Mouse (Mus musculus): ENCODE measurements around the gene Ercc8. TPM values are rescaled to one million over a fixed set of nuclear protein-coding genes. Genes with fewer than 3 reads are reported as not detected.

Ercc8 gene
- total and polyA plus RNA-seq, 3 experiments = 15.9 to 22.2 TPM; not detected in 1

DNA sequence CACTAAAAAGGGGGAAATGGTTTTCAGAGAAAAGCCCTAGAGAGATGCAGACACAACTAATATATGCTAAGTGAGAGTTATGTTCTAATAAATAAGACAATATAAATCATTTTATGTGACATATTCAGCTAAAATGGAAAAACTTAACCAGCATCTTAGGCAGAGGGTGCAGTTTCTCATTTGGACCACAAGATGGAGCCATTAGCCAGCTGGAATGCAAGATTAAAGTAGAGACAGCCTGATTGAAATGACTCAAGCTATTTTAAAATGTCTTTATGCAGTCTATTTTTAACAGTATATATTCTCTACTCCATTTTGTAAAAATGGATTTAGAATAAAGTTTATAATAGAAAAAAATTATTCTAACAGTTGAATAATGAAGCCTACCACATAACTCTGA, 6.7 kb upstream of the Ercc8 start:
- no peak overlapping the region for H3K4me3 ChIP-seq (ENCODE audit: control insufficient read depth in 1 of 2, insufficient read depth in 1 of 2, low read depth in 2 of 2, low read length in 2 of 2)
- TF ChIP-seq NRF1 (IDR thresholded peaks at IDR 0.05; ENCODE audit: insufficient read depth, low read depth, low read length, poor library complexity, severe bottlenecking) (no peak), CTCF (IDR thresholded peaks at IDR 0.05 in 2 of 3, conservative IDR thresholded peaks at IDR 0.05 in 1 of 3; ENCODE audit: control insufficient read depth in 1 of 3, insufficient read depth in 1 of 3, low read depth in 2 of 3, low read length in 3 of 3, poor library complexity in 1 of 3, severe bottlenecking in 1 of 3) (peak; percentile 67 to 94 (median 90)), ZMIZ1 (IDR thresholded peaks at IDR 0.05; ENCODE audit: low read depth, low read length) (no peak), UBTF (IDR thresholded peaks at IDR 0.05; ENCODE audit: borderline replicate concordance, insufficient read depth, low read depth, low read length) (no peak), E2F4 (IDR thresholded peaks at IDR 0.05; ENCODE audit: borderline replicate concordance, low read depth, low read length) (no peak), MAFK (IDR thresholded peaks at IDR 0.05; ENCODE audit: borderline replicate concordance, low read depth, low read length) (no peak), SMC3 (IDR thresholded peaks at IDR 0.05; ENCODE audit: low read depth, low read length) (peak; percentile 76), MXI1 (IDR thresholded peaks at IDR 0.05; ENCODE audit: low read depth, low read length) (no peak), TCF12 (IDR thresholded peaks at IDR 0.05; ENCODE audit: low read depth, low read length) (no peak), BHLHE40 (IDR thresholded peaks at IDR 0.05; ENCODE audit: borderline replicate concordance, low read depth, low read length) (no peak), SIN3A (IDR thresholded peaks at IDR 0.05; ENCODE audit: low read length) (no peak), GABPA (IDR thresholded peaks at IDR 0.05; ENCODE audit: low read depth, low read length) (no peak), ZC3H11A (IDR thresholded peaks at IDR 0.05; ENCODE audit: low read depth, low read length) (peak; percentile 60), ZKSCAN1 (IDR thresholded peaks at IDR 0.05; ENCODE audit: low read depth, low read length) (no peak), NELFE (IDR thresholded peaks at IDR 0.05; ENCODE audit: low read depth, low read length) (no peak), ZNF384 (IDR thresholded peaks at IDR 0.05; ENCODE audit: low read depth, low read length) (no peak), CHD2 (IDR thresholded peaks at IDR 0.05; ENCODE audit: low read length) (no peak), TAL1 (IDR thresholded peaks at IDR 0.05; ENCODE audit: low read length) (no peak), JUND (IDR thresholded peaks at IDR 0.05; ENCODE audit: low read depth, low read length) (no peak), RAD21 (IDR thresholded peaks at IDR 0.05; ENCODE audit: low read depth, low read length) (peak; percentile 85), HCFC1 (IDR thresholded peaks at IDR 0.05; ENCODE audit: low read depth, low read length) (no peak), KAT2A (conservative IDR thresholded peaks at IDR 0.05; ENCODE audit: low read depth, low read length) (no peak)
- H3K27ac ChIP-seq (ENCODE audit: control insufficient read depth, low read depth, low read length) = no peak overlapping the region
- no peak overlapping the region for H3K9ac ChIP-seq (ENCODE audit: control insufficient read depth, low read depth, low read length, poor library complexity, severe bottlenecking)
- no peaks in the 10 kb centered on the region for H3K9me3 ChIP-seq (replicated peaks; ENCODE audit: insufficient read depth, low read length)
- peaks cover 30% of the 10 kb centered on the region for H3K79me2 ChIP-seq (ENCODE audit: control insufficient read depth, insufficient read depth, low read length, poor library complexity)
- H3K36me3 ChIP-seq (ENCODE audit: control insufficient read depth in 1 of 2, insufficient read depth in 2 of 2, low read length in 2 of 2) = peaks cover 0 to 2% of the 10 kb centered on the region in 2 experiments; a peak in 1 of 4 replicates
- H3K4me1 ChIP-seq (ENCODE audit: control insufficient read depth in 1 of 2, insufficient read depth in 2 of 2, low read length in 2 of 2) = no peaks in the 10 kb centered on the region
- DNase-seq (ENCODE audit: low read depth, low spot score) = peak; percentile 77
- no peaks in the 10 kb centered on the region for H3K27me3 ChIP-seq (ENCODE audit: control insufficient read depth in 1 of 2, insufficient read depth in 2 of 2, low read length in 2 of 2)
